Mouse (Mus musculus): ENCODE results near the gene Ppm1h. TPM values are rescaled to one million over a fixed set of nuclear protein-coding genes. Genes with fewer than 3 reads are reported as not detected.
A peak's percentile ranks its signal among the peaks of the same experiment; 100 is the strongest.

Ppm1h gene
- polyA plus RNA-seq, 1 experiment from 2014 or later = 19.8 TPM

DNA sequence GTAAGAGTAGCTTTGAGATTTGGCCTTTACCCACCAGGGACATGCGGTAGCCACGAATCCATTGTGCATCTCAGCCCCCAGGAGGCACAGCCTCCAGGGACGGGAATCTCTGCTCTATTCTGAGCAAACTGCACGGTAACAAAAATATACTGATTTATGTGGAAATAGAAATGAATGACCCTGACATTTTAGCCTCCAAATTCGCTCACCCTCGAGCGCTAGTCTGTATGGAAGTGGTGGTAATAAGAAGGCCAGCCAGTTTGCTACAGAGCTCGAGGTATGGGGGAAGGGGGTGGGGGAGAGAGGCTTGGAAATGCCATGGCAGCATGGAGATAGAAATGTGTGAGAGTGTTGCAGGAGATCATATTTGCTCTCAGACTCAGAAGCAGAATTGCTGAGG, 37.7 kb downstream of the Ppm1h start:
- ATAC-seq (ENCODE audit: low FRiP score, low TSS enrichment) = no peak
- Histone ChIP-seq H3K9me3 (ENCODE audit: control insufficient read depth, low read length) (no peaks in the 10 kb centered on the region), H3K27ac (replicated peaks; ENCODE audit: low read depth, low read length) (peak overlapping the region; percentile 53), H3K4me3 (replicated peaks; ENCODE audit: low read depth, low read length) (no peak overlapping the region), H3K4me2 (ENCODE audit: low read length) (0 out of 2 replicates have a peak overlapping the region, but pooled peaks have one; percentile 8), H3K27me3 (ENCODE audit: control insufficient read depth, insufficient read depth, low read length) (no peaks in the 10 kb centered on the region), H3K4me1 (ENCODE audit: control insufficient read depth, insufficient read depth, low read length) (peaks cover 38% of the 10 kb centered on the region), H3K36me3 (ENCODE audit: control insufficient read depth, insufficient read depth, low read length) (no peaks in the 10 kb centered on the region), H3K9ac (replicated peaks; ENCODE audit: low read length) (no peak overlapping the region)
- 39% methylated on average over 8 of the region's 8 CpGs for WGBS
- peak; percentile 56 for DNase-seq

DNA sequence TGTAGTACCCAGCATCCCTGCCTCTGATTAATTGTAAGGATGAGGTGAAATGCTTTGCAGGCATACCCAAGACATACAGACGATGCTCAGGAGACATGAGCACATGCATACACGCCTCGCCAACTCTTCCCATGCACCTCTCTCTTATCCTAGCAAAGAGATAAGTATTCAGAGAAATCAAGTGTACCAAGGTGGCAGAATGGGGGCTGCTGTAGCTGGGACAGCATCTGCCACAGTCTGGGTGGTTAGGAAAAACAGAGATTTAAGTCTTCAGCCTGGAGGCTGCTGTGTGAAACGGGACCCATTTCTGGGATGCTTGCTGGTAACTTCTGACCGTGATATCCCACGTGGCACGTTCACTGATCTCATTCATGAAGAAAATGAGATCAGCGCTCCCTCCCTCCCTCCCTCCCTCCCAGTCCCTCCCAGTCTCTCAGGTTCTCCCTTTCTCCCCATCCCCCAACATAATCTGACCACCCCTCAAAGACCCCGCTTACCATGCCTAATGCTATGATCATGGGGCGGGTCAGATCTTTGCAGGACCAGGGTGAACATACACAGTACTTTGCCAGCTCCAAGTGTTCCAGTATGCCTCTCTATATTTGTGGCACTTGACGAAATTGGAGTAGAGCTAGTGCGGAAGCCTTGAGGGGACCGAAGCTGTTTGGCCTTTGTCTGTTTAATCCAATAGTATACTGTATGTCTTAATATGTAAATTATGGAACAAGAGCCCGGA, 38.3 kb downstream of the Ppm1h start:
- H3K4me3 ChIP-seq (replicated peaks; ENCODE audit: low read depth, low read length) = no peak overlapping the region
- H3K27ac ChIP-seq (replicated peaks; ENCODE audit: low read depth, low read length) = peak overlapping the region; percentile 53
- WGBS = 37% methylated on average over 14 of the region's 14 CpGs
- ATAC-seq (ENCODE audit: low FRiP score, low TSS enrichment) (0 out of 2 replicates have a peak, but pooled peaks have one; percentile 49), DNase-seq (no peak)
- no peak overlapping the region for H3K4me2 ChIP-seq (ENCODE audit: low read length)
- no peaks in the 10 kb centered on the region for H3K36me3 ChIP-seq (ENCODE audit: control insufficient read depth, insufficient read depth, low read length)
- peaks cover 32% of the 10 kb centered on the region for H3K4me1 ChIP-seq (ENCODE audit: control insufficient read depth, insufficient read depth, low read length)
- H3K9me3 ChIP-seq (ENCODE audit: control insufficient read depth, low read length) = no peaks in the 10 kb centered on the region
- H3K27me3 ChIP-seq (ENCODE audit: control insufficient read depth, insufficient read depth, low read length) = no peaks in the 10 kb centered on the region
- no peak overlapping the region for H3K9ac ChIP-seq (replicated peaks; ENCODE audit: low read length)

DNA sequence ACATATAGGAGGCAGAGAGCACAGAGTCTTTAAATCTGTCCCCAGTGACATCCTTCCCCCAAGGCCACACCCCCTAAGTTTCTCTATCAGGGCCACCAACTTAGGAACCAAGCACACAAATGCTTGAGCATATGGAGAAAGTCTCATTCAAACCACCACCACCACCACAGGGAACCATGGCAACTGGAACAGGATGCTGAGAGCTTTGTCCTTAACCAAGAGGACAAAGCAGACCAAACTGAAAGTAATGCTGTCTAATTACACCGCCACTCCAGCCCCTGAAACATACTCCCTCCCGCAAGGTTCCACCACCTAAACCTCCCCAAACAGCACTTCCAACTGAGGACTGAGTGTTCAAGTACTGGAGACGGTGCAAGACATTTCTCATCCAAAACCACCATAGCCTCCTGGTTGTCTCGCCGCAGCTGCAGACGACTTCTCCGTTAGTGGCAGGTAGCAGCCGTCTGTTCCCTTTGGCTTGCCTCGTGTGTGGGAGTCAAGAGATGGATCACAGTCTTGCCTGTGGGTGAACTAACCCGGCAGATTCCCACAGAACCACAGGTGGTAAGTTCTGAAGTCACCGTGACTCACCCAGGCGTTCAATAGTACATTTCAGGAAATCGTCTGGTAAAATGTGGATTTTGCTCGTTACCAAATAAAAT, 39.3 kb downstream of the Ppm1h start:
- no peak for ATAC-seq (ENCODE audit: low FRiP score, low TSS enrichment)
- no peak overlapping the region for H3K9ac ChIP-seq (replicated peaks; ENCODE audit: low read length)
- no peaks in the 10 kb centered on the region for H3K36me3 ChIP-seq (ENCODE audit: control insufficient read depth, insufficient read depth, low read length)
- no peaks in the 10 kb centered on the region for H3K27me3 ChIP-seq (ENCODE audit: control insufficient read depth, insufficient read depth, low read length)
- H3K4me3 ChIP-seq (replicated peaks; ENCODE audit: low read depth, low read length) = no peak overlapping the region
- DNase-seq = no peak
- H3K27ac ChIP-seq (replicated peaks; ENCODE audit: low read depth, low read length) = no peak overlapping the region
- H3K4me1 ChIP-seq (ENCODE audit: control insufficient read depth, insufficient read depth, low read length) = peaks cover 28% of the 10 kb centered on the region
- H3K9me3 ChIP-seq (ENCODE audit: control insufficient read depth, low read length) = no peaks in the 10 kb centered on the region
- H3K4me2 ChIP-seq (ENCODE audit: low read length) = no peak overlapping the region
- 61% methylated on average over 14 of the region's 14 CpGs for WGBS

DNA sequence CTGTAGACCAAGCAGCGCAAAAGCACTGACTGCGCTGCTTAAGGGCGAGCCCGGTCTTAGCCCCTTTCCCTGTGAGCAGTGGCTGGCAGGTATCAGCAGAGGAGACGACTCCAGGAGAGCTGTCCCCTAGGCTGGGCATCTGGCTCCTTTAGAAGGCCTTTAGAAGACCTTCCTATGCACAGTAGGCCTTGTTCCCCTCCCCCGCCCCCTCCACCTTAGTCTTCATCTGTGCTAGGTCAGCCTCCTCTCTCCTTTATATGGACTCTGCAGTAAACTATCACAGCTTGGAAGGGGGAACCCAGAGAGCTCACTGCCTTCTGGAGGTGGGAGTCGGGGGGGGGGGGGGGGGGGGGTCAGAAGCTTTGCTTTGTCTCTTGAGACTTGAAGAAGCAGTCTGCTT, 40.4 kb downstream of the Ppm1h start:
- Histone ChIP-seq H3K4me1 (ENCODE audit: control insufficient read depth, insufficient read depth, low read length) (peaks cover 28% of the 10 kb centered on the region), H3K36me3 (ENCODE audit: control insufficient read depth, insufficient read depth, low read length) (no peaks in the 10 kb centered on the region), H3K27me3 (ENCODE audit: control insufficient read depth, insufficient read depth, low read length) (no peaks in the 10 kb centered on the region), H3K4me3 (replicated peaks; ENCODE audit: low read depth, low read length) (no peak overlapping the region), H3K9ac (replicated peaks; ENCODE audit: low read length) (no peak overlapping the region), H3K4me2 (ENCODE audit: low read length) (no peak overlapping the region), H3K27ac (replicated peaks; ENCODE audit: low read depth, low read length) (no peak overlapping the region), H3K9me3 (ENCODE audit: control insufficient read depth, low read length) (no peaks in the 10 kb centered on the region)
- 40% methylated on average over 7 of the region's 7 CpGs for WGBS
- no peak for DNase-seq
- ATAC-seq (ENCODE audit: low FRiP score, low TSS enrichment) = no peak

DNA sequence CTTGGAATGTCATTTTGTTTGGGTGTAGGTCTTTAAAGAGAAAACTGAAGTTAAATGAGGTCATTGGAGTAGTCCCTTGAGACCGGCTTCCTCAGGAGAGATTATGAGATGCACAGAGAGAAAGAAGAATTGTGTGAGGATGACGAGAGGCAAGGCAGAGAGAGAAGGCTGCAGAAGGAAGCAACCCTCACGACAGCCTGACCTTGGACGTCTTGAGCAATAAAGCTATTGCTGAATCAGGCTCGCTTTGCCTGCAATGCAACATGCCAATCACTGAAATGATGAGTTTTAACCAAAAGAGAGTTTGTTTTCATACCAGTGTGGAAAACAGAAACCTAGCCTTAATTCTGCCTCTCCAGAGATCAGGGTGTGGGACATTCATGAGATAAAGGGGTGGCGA, 43.5 kb downstream of the Ppm1h start:
- Histone ChIP-seq H3K36me3 (ENCODE audit: control insufficient read depth, insufficient read depth, low read length) (no peaks in the 10 kb centered on the region), H3K9me3 (ENCODE audit: control insufficient read depth, low read length) (no peaks in the 10 kb centered on the region), H3K4me3 (replicated peaks; ENCODE audit: low read depth, low read length) (no peak overlapping the region), H3K27me3 (ENCODE audit: control insufficient read depth, insufficient read depth, low read length) (no peaks in the 10 kb centered on the region), H3K4me2 (ENCODE audit: low read length) (no peak overlapping the region), H3K9ac (replicated peaks; ENCODE audit: low read length) (no peak overlapping the region), H3K4me1 (ENCODE audit: control insufficient read depth, insufficient read depth, low read length) (peaks cover 9% of the 10 kb centered on the region; the same call in 1 of the 2 replicates), H3K27ac (replicated peaks; ENCODE audit: low read depth, low read length) (no peak overlapping the region)
- 82% methylated on average over 6 of the region's 6 CpGs for WGBS
- DNase-seq = no peak
- ATAC-seq (ENCODE audit: low FRiP score, low TSS enrichment) = no peak

DNA sequence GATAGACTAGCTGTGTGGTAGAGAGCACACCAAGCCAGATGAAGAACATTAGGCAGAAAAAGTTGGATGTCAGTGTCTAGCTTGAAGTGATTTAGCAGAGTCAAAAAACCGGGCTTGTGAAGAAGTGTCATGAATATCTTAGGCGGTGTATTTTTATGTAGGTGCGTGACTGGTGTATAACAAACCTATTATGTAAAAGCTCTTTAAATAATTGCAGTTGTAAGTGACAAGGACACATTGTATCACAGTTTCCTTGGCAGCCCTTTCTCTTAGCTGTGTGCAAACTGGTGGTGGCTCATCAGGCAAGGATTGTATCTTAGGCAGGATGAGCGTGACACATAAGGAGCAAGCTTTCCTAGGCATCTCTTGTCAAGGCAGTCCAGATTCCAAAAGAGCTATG, 46.1 kb downstream of the Ppm1h start:
- no peak for ATAC-seq (ENCODE audit: low FRiP score, low TSS enrichment)
- H3K4me2 ChIP-seq (ENCODE audit: low read length) = no peak overlapping the region
- 88% methylated on average over 4 of the region's 4 CpGs for WGBS

DNA sequence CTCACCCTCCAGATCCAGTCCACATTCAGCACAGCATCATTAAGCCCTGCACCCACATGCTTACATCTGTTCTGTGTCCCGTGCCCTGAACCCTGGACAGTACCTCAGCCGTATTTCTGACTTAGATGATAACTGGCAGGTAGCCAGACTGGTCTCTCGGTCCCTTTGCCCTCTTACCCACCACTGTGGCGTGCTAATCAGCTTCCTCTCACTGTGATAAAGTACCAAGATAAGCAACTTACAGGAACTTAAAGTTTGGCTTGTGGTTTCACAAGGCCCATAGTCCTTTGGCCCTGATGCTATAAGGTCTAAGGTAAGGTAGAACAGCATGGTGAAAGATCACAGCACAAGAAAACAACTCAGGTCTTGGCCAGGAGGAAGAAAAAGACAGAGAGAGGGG, 48.7 kb downstream of the Ppm1h start:
- Histone ChIP-seq H3K36me3 (ENCODE audit: control insufficient read depth, insufficient read depth, low read length) (no peaks in the 10 kb centered on the region), H3K4me3 (replicated peaks; ENCODE audit: low read depth, low read length) (no peak overlapping the region), H3K4me2 (ENCODE audit: low read length) (no peak overlapping the region), H3K27ac (replicated peaks; ENCODE audit: low read depth, low read length) (no peak overlapping the region), H3K9ac (replicated peaks; ENCODE audit: low read length) (no peak overlapping the region), H3K9me3 (ENCODE audit: control insufficient read depth, low read length) (no peaks in the 10 kb centered on the region), H3K27me3 (ENCODE audit: control insufficient read depth, insufficient read depth, low read length) (no peaks in the 10 kb centered on the region), H3K4me1 (ENCODE audit: control insufficient read depth, insufficient read depth, low read length) (no peaks in the 10 kb centered on the region)
- ATAC-seq (ENCODE audit: low FRiP score, low TSS enrichment) = no peak
- DNase-seq = no peak
- 80% methylated on average over 4 of the region's 4 CpGs for WGBS

More for the DNA sequence above, 46.1 kb downstream of the Ppm1h start:
- Histone ChIP-seq H3K9me3 (ENCODE audit: control insufficient read depth, low read length) (no peaks in the 10 kb centered on the region), H3K9ac (replicated peaks; ENCODE audit: low read length) (no peak overlapping the region), H3K27ac (replicated peaks; ENCODE audit: low read depth, low read length) (no peak overlapping the region), H3K4me3 (replicated peaks; ENCODE audit: low read depth, low read length) (no peak overlapping the region), H3K4me1 (ENCODE audit: control insufficient read depth, insufficient read depth, low read length) (no peaks in the 10 kb centered on the region), H3K36me3 (ENCODE audit: control insufficient read depth, insufficient read depth, low read length) (no peaks in the 10 kb centered on the region), H3K27me3 (ENCODE audit: control insufficient read depth, insufficient read depth, low read length) (no peaks in the 10 kb centered on the region)
- DNase-seq = no peak

DNA sequence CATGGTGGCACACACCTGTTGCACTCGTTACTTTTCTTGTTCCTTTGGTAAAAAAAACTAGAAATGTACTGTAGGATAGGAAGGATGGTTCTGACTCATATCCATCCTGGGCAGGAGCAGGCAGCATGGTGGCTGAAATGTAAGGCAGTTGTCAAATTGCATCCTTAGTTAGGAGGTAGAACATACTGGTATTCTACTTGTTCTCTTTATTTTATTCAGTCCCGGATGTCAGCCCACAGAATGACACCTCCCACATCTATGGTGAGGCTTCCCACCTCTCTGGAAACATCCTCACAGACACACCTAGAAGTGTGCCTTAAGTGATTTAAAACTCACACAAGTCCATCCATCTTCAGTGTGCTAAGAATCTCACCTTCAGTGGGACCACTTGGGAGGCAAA, 49.6 kb downstream of the Ppm1h start:
- Histone ChIP-seq H3K27me3 (ENCODE audit: control insufficient read depth, insufficient read depth, low read length) (no peaks in the 10 kb centered on the region), H3K36me3 (ENCODE audit: control insufficient read depth, insufficient read depth, low read length) (no peaks in the 10 kb centered on the region), H3K4me1 (ENCODE audit: control insufficient read depth, insufficient read depth, low read length) (no peaks in the 10 kb centered on the region), H3K9ac (replicated peaks; ENCODE audit: low read length) (no peak overlapping the region), H3K27ac (replicated peaks; ENCODE audit: low read depth, low read length) (no peak overlapping the region), H3K4me2 (ENCODE audit: low read length) (no peak overlapping the region), H3K9me3 (ENCODE audit: control insufficient read depth, low read length) (no peaks in the 10 kb centered on the region), H3K4me3 (replicated peaks; ENCODE audit: low read depth, low read length) (no peak overlapping the region)
- ATAC-seq (ENCODE audit: low FRiP score, low TSS enrichment) (no peak), DNase-seq (no peak)
- 96% methylated on average over 2 of the region's 2 CpGs for WGBS

DNA sequence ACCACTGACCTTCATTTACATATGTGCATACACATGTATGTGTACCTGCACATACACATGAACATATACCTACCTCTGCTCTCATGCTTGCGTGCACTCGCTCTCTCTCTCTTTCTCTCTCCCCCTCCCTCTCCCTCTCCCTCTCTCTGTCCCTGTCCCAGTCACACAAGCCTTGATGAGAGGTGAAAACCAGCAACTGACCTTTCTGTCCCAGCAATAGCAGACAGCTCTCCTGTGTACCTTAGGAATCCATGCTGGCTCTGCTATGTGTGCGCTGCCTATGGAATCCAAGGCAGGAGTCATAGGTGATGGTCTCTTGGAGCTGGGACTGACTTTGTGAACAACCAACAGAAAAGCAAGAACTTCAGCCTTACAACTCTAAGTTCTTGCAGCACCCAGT, 53.6 kb downstream of the Ppm1h start:
- Histone ChIP-seq H3K9me3 (ENCODE audit: control insufficient read depth, low read length) (no peaks in the 10 kb centered on the region), H3K4me1 (ENCODE audit: control insufficient read depth, insufficient read depth, low read length) (no peaks in the 10 kb centered on the region), H3K36me3 (ENCODE audit: control insufficient read depth, insufficient read depth, low read length) (no peaks in the 10 kb centered on the region), H3K27me3 (ENCODE audit: control insufficient read depth, insufficient read depth, low read length) (no peaks in the 10 kb centered on the region), H3K4me2 (ENCODE audit: low read length) (no peak overlapping the region), H3K4me3 (replicated peaks; ENCODE audit: low read depth, low read length) (no peak overlapping the region), H3K27ac (replicated peaks; ENCODE audit: low read depth, low read length) (no peak overlapping the region), H3K9ac (replicated peaks; ENCODE audit: low read length) (no peak overlapping the region)
- ATAC-seq (ENCODE audit: low FRiP score, low TSS enrichment) = no peak
- DNase-seq = no peak
- WGBS = over 99% methylated on average over 3 of the region's 3 CpGs
